Mouse (Mus musculus): ENCODE data around the gene Bcl2l14. TPM values are rescaled to one million over a fixed set of nuclear protein-coding genes. Genes with fewer than 3 reads are reported as not detected.

Gene Bcl2l14
- polyA plus RNA-seq (2012; fragmentation: generic; extraction: Trizol) = not detected
- long read RNA-seq, experiment 1 = 0 reads
- long read RNA-seq, experiment 2 = 0 reads

- Histone ChIP-seq H3K79me3 (ENCODE audit: low read depth) (no peaks in the 10 kb centered on the region), H3K79me2 (ENCODE audit: control insufficient read depth, insufficient read depth) (no peaks in the 10 kb centered on the region), H3K36me3 (ENCODE audit: control insufficient read depth, insufficient read depth) (no peaks in the 10 kb centered on the region), H3K27me3 (ENCODE audit: control insufficient read depth, insufficient read depth, insufficient read length) (no peaks in the 10 kb centered on the region), H3ac (ENCODE audit: control insufficient read depth, insufficient read length, low read depth) (no peak within 1 kb of the TSS), H3K4me3 (ENCODE audit: insufficient read depth, poor library complexity, severe bottlenecking) (no peak within 1 kb of the TSS)
- TF ChIP-seq MYOG (IDR thresholded peaks at IDR 0.05; ENCODE audit: control insufficient read depth, extremely low read depth, insufficient read length) = no peak
Observed at GRCm38 (mm10) chr6:134396018-134396417, at the start of gene Bcl2l14. Gene Bcl2l14, plus strand, starts transcription at chr6:134396318.

GRCm38 (mm10) chr6:134348526-134349067 is 47.5 kb upstream of the Bcl2l14 start:
- peaks cover 8% of the 10 kb centered on the region for H3K27me3 ChIP-seq (ENCODE audit: control insufficient read depth, insufficient read depth, insufficient read length)
- no peaks in the 10 kb centered on the region for H3K79me3 ChIP-seq (ENCODE audit: low read depth)
- H3ac ChIP-seq (ENCODE audit: control insufficient read depth, insufficient read length, low read depth) = no peak overlapping the region
- no peaks in the 10 kb centered on the region for H3K79me2 ChIP-seq (ENCODE audit: control insufficient read depth, insufficient read depth)
- H3K4me3 ChIP-seq (ENCODE audit: insufficient read depth, poor library complexity, severe bottlenecking) = no peak overlapping the region
- no peaks in the 10 kb centered on the region for H3K36me3 ChIP-seq (ENCODE audit: control insufficient read depth, insufficient read depth)
- TF ChIP-seq MAX (IDR thresholded peaks at IDR 0.05) (no peak), CEBPB (IDR thresholded peaks at IDR 0.05; ENCODE audit: low read depth) (no peak), MYOG (IDR thresholded peaks at IDR 0.05; ENCODE audit: control insufficient read depth, extremely low read depth, insufficient read length) (no peak), CTCF (IDR thresholded peaks at IDR 0.05; ENCODE audit: control insufficient read depth, insufficient read depth, insufficient read length) (no peak), MYOD1 (IDR thresholded peaks at IDR 0.05; ENCODE audit: control insufficient read depth, insufficient read length, low read depth) (no peak), USF1 (IDR thresholded peaks at IDR 0.05; ENCODE audit: low read depth) (no peak), FOSL1 (IDR thresholded peaks at IDR 0.05; ENCODE audit: insufficient read depth, low read length, poor library complexity, severe bottlenecking) (no peak)

- Histone ChIP-seq H3ac (ENCODE audit: control insufficient read depth, insufficient read length, low read depth) (no peak overlapping the region), H3K79me2 (ENCODE audit: control insufficient read depth, insufficient read depth) (no peaks in the 10 kb centered on the region), H3K4me3 (ENCODE audit: insufficient read depth, poor library complexity, severe bottlenecking) (no peak overlapping the region), H3K27me3 (ENCODE audit: control insufficient read depth, insufficient read depth, insufficient read length) (no peaks in the 10 kb centered on the region), H3K36me3 (ENCODE audit: control insufficient read depth, insufficient read depth) (no peaks in the 10 kb centered on the region), H3K79me3 (ENCODE audit: low read depth) (no peaks in the 10 kb centered on the region)
- TF ChIP-seq CEBPB (IDR thresholded peaks at IDR 0.05; ENCODE audit: low read depth) (no peak), MYOG (IDR thresholded peaks at IDR 0.05; ENCODE audit: control insufficient read depth, extremely low read depth, insufficient read length) (no peak), USF1 (IDR thresholded peaks at IDR 0.05; ENCODE audit: low read depth) (no peak), MYOD1 (IDR thresholded peaks at IDR 0.05; ENCODE audit: control insufficient read depth, insufficient read length, low read depth) (no peak), FOSL1 (IDR thresholded peaks at IDR 0.05; ENCODE audit: insufficient read depth, low read length, poor library complexity, severe bottlenecking) (no peak), CTCF (IDR thresholded peaks at IDR 0.05; ENCODE audit: control insufficient read depth, insufficient read depth, insufficient read length) (no peak), MAX (IDR thresholded peaks at IDR 0.05) (no peak)
Observed at GRCm38 (mm10) chr6:134352881-134353280, 43.2 kb upstream of the Bcl2l14 start.

GRCm38 (mm10) chr6:134353751-134354150 is 42.4 kb upstream of the Bcl2l14 start:
- Histone ChIP-seq H3K27me3 (ENCODE audit: control insufficient read depth, insufficient read depth, insufficient read length) (no peaks in the 10 kb centered on the region), H3ac (ENCODE audit: control insufficient read depth, insufficient read length, low read depth) (no peak overlapping the region), H3K79me3 (ENCODE audit: low read depth) (no peaks in the 10 kb centered on the region), H3K79me2 (ENCODE audit: control insufficient read depth, insufficient read depth) (no peaks in the 10 kb centered on the region), H3K36me3 (ENCODE audit: control insufficient read depth, insufficient read depth) (no peaks in the 10 kb centered on the region), H3K4me3 (ENCODE audit: insufficient read depth, poor library complexity, severe bottlenecking) (no peak overlapping the region)
- TF ChIP-seq CTCF (IDR thresholded peaks at IDR 0.05; ENCODE audit: control insufficient read depth, insufficient read depth, insufficient read length) (no peak), MAX (IDR thresholded peaks at IDR 0.05) (no peak), CEBPB (IDR thresholded peaks at IDR 0.05; ENCODE audit: low read depth) (no peak), USF1 (IDR thresholded peaks at IDR 0.05; ENCODE audit: low read depth) (no peak), MYOD1 (IDR thresholded peaks at IDR 0.05; ENCODE audit: control insufficient read depth, insufficient read length, low read depth) (no peak), FOSL1 (IDR thresholded peaks at IDR 0.05; ENCODE audit: insufficient read depth, low read length, poor library complexity, severe bottlenecking) (no peak), MYOG (IDR thresholded peaks at IDR 0.05; ENCODE audit: control insufficient read depth, extremely low read depth, insufficient read length) (no peak)

- Histone ChIP-seq H3ac (ENCODE audit: control insufficient read depth, insufficient read length, low read depth) (no peak overlapping the region), H3K79me2 (ENCODE audit: control insufficient read depth, insufficient read depth) (no peaks in the 10 kb centered on the region), H3K27me3 (ENCODE audit: control insufficient read depth, insufficient read depth, insufficient read length) (peaks cover 5% of the 10 kb centered on the region), H3K4me3 (ENCODE audit: insufficient read depth, poor library complexity, severe bottlenecking) (no peak overlapping the region), H3K79me3 (ENCODE audit: low read depth) (no peaks in the 10 kb centered on the region), H3K36me3 (ENCODE audit: control insufficient read depth, insufficient read depth) (no peaks in the 10 kb centered on the region)
- TF ChIP-seq CEBPB (IDR thresholded peaks at IDR 0.05; ENCODE audit: low read depth) (no peak), FOSL1 (IDR thresholded peaks at IDR 0.05; ENCODE audit: insufficient read depth, low read length, poor library complexity, severe bottlenecking) (no peak), USF1 (IDR thresholded peaks at IDR 0.05; ENCODE audit: low read depth) (no peak), MYOG (IDR thresholded peaks at IDR 0.05; ENCODE audit: control insufficient read depth, extremely low read depth, insufficient read length) (no peak), MYOD1 (IDR thresholded peaks at IDR 0.05; ENCODE audit: control insufficient read depth, insufficient read length, low read depth) (no peak), MAX (IDR thresholded peaks at IDR 0.05) (no peak)
Observed at GRCm38 (mm10) chr6:134357570-134357969, 38.5 kb upstream of the Bcl2l14 start.

GRCm38 (mm10) chr6:134360079-134360478 is 36.0 kb upstream of the Bcl2l14 start:
- no peak overlapping the region for H3K4me3 ChIP-seq (ENCODE audit: insufficient read depth, poor library complexity, severe bottlenecking)
- peaks cover 5% of the 10 kb centered on the region for H3K27me3 ChIP-seq (ENCODE audit: control insufficient read depth, insufficient read depth, insufficient read length)
- no peaks in the 10 kb centered on the region for H3K36me3 ChIP-seq (ENCODE audit: control insufficient read depth, insufficient read depth)
- no peaks in the 10 kb centered on the region for H3K79me2 ChIP-seq (ENCODE audit: control insufficient read depth, insufficient read depth)
- no peak overlapping the region for H3ac ChIP-seq (ENCODE audit: control insufficient read depth, insufficient read length, low read depth)
- no peak for TF ChIP-seq CEBPB (IDR thresholded peaks at IDR 0.05; ENCODE audit: low read depth)
- no peak for TF ChIP-seq CTCF (IDR thresholded peaks at IDR 0.05; ENCODE audit: control insufficient read depth, insufficient read depth, insufficient read length)
- no peak for TF ChIP-seq MYOD1 (IDR thresholded peaks at IDR 0.05; ENCODE audit: control insufficient read depth, insufficient read length, low read depth)
- no peak for TF ChIP-seq FOSL1 (IDR thresholded peaks at IDR 0.05; ENCODE audit: insufficient read depth, low read length, poor library complexity, severe bottlenecking)
- TF ChIP-seq USF1 (IDR thresholded peaks at IDR 0.05; ENCODE audit: low read depth) = no peak
- no peak for TF ChIP-seq MAX (IDR thresholded peaks at IDR 0.05)
- TF ChIP-seq MYOG (IDR thresholded peaks at IDR 0.05; ENCODE audit: control insufficient read depth, extremely low read depth, insufficient read length) = no peak
- H3K79me3 ChIP-seq (ENCODE audit: low read depth) = no peaks in the 10 kb centered on the region
